Mouse (Mus musculus) forebrain, postnatal 0 days (tissue): ENCODE data around the gene Zfp319. TPM values are rescaled to one million over a fixed set of nuclear protein-coding genes. Genes with fewer than 3 reads are reported as not detected.
"Not testable (repeated sequence)": the region's sequence is repeated elsewhere in the genome, so short reads cannot be mapped to it uniquely, and the experiment has no call there.

Source experiments
- ATAC-seq: fragments of 200-750 bp; cut with Nextera tagmentation; 2 replicates; pipeline ENCODE4 v1.8.0; 2017; ENCODE audit warnings: mild to moderate bottlenecking, moderate library complexity
- DNase-seq: peaks from one replicate; pipeline ENCODE4 v3.0.0-alpha.2; 2015
- H3K27ac ChIP-seq: fragments of 300-500 bp; sonication (generic); 2 replicates; pipeline ENCODE4 v1.5.1; 2014; ENCODE audit warnings: low read depth, mild to moderate bottlenecking, antibody characterized with exemption, low read length, moderate library complexity, mixed read lengths
- H3K27me3 ChIP-seq: fragments of 300-500 bp; sonication (generic); 2 replicates; pipeline ENCODE4 v1.6.1; 2014; ENCODE audit warnings: mild to moderate bottlenecking, low read length, mixed read lengths; ENCODE audit not compliant: insufficient read depth
- H3K36me3 ChIP-seq: fragments of 300-500 bp; sonication (generic); 2 replicates; pipeline ENCODE4 v1.6.1; 2014; ENCODE audit warnings: mild to moderate bottlenecking, moderate library complexity; ENCODE audit not compliant: insufficient read depth
- H3K4me1 ChIP-seq: fragments of 300-500 bp; sonication (generic); 2 replicates; pipeline ENCODE4 v1.6.1; 2014; ENCODE audit warnings: antibody characterized with exemption; ENCODE audit not compliant: insufficient read depth
- H3K4me2 ChIP-seq: fragments of 300-500 bp; sonication (generic); 2 replicates; pipeline ENCODE4 v1.6.1; 2014; ENCODE audit warnings: low read depth, mild to moderate bottlenecking, moderate library complexity
- H3K4me3 ChIP-seq: fragments of 300-500 bp; sonication (generic); 2 replicates; pipeline ENCODE4 v1.5.1; 2014; ENCODE audit warnings: low read depth, low read length, mixed read lengths
- H3K9ac ChIP-seq: fragments of 300-500 bp; sonication (generic); 2 replicates; pipeline ENCODE4 v1.6.1; 2014; ENCODE audit warnings: mild to moderate bottlenecking
- H3K9me3 ChIP-seq: fragments of 300-500 bp; sonication (generic); 2 replicates; pipeline ENCODE4 v1.6.1; 2016; ENCODE audit warnings: low read length
- CTCF ChIP-seq: sonication (generic); IDR thresholded peaks from 2 replicates; pipeline ENCODE4 v1.5.1; 2016; ENCODE audit warnings: antibody characterized with exemption, control low read depth, low read depth
- WGBS: fragments of 180-500 bp; shearing (Covaris S2); extraction: QIAGEN DNeasy Blood & Tissue Kit; methylation state at CpG from one replicate; pipeline ENCODE4 v1.1.7; 2014; 5-methylcytosine and 5-hydroxymethylcytosine counted together
- polyA plus RNA-seq: library from polyadenylated mRNA; unstranded; fragments of >200 nt; fragmentation: Nextera tagmentation; extraction: Ambion mirVana; gene quantifications from 2 replicates; pipeline ENCODE4 v1.2.1, GENCODE M21; 2015
- total RNA-seq: library from RNA; depleted of rRNA; stranded (reverse); fragments of >200 nt; gene quantifications from 2 replicates; pipeline ENCODE4 v1.2.3, GENCODE M21; 2014; rRNA removed

Zfp319 gene
- total RNA-seq = 11.8 and 15.7 TPM in 2 replicates
- 10.7 and 13.4 TPM in 2 replicates for polyA plus RNA-seq

DNA sequence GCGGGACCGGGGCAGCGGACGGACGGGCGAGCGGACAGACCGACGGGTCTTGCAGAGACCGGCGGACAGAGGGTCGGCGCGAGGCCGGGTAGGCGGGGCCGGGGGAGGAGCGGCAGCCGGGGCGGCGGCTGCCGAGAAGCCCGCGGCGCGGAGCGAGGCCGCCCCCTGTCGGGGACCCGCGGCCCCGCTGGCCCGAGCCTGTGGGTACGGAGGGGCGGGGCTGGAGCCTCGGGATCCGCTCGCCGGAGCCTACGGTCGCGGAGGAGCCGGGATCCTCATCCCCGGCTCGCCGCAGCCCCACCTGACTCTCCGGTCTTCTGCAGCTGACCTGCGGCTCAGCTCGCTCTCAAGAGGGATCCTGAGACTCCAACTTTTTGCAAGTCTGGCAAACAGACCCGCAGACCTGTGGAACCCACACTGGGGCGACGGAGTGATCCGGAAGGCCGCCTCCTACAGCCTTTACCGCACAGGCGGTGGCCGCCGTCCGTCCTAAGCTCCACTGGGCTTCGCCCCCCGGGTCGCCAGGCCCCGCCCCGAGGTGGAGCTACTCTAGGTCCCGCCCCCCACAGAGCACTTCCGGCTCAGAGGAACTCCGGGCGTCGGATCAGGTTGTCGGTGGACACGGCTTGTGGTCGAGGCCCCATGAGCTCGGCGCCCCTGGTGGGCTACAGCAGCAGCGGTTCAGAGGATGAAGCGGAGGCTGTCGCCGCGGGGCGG is at the start of gene Zfp319, which contains the start of gene Usb1:
Zfp319 (minus strand) TSS at position 231 of the 717 bp plus-strand sequence.
Usb1 (plus strand) TSS at position 565 of the 717 bp plus-strand sequence.
- 2% methylated on average over 67 of the region's 80 CpGs for WGBS
- H3K4me3 ChIP-seq = peak within 1 kb of the TSS; percentile 70
- H3K9me3 ChIP-seq = no peaks in the 10 kb centered on the region
- TF ChIP-seq CTCF = peak; percentile 75
- peaks cover 4% of the 10 kb centered on the region; the same call in 1 of the 2 replicates for H3K4me1 ChIP-seq
- peaks cover 36% of the 10 kb centered on the region for H3K36me3 ChIP-seq
- ATAC-seq (peak; percentile 93), DNase-seq (peak; percentile 93)
- H3K4me2 ChIP-seq = peak within 1 kb of the TSS; percentile 73
- H3K27ac ChIP-seq = peak within 1 kb of the TSS; percentile 95
- no peaks in the 10 kb centered on the region for H3K27me3 ChIP-seq
- H3K9ac ChIP-seq = peak within 1 kb of the TSS; percentile 98

DNA sequence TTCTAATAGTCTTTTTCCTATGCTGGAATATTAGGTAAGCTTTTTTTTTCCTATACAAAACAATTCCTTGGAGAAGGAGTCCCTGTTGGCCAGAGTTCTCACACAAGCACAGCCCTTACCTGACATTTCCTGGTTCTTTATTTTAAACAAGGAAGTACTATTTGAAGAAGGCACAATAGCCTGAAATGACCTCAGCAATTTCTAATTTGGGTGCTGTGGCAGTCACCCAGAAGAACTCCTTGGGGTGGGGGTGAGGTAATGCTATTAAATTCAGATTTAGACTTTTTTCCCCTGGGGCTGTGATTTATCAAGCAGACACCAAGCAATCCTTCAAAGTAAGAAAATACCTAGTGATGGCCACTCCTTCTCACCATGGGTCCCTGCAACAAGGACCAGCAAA is 49.2 kb upstream of the Zfp319 start:
- TF ChIP-seq CTCF = no peak
- Histone ChIP-seq H3K4me1 (no peaks in the 10 kb centered on the region), H3K27ac (no peak overlapping the region), H3K9me3 (peaks cover 3% of the 10 kb centered on the region; the same call in 1 of the 2 replicates), H3K4me2 (no peak overlapping the region), H3K27me3 (no peaks in the 10 kb centered on the region), H3K9ac (no peak overlapping the region), H3K4me3 (no peak overlapping the region), H3K36me3 (no peaks in the 10 kb centered on the region)
- no peak for ATAC-seq
- no peak for DNase-seq

DNA sequence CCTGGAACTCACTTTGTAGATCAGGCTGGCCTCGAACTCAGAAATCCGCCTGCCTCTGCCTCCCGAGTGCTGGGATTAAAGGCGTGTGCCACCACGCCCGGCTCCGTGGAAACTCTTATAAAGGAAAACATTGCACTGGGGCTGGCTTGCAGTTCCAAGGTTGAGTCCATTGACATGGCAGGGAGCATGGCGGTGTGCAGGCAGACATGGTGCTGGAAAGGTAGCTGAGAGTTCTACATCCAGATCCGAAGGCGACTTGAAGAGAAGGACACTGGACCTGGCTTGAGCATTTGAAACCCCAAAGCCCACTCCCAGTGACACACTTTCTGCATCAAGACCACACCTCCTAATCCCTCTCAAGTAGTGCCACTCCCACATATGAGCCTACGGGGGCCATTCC is 47.2 kb upstream of the Zfp319 start:
- H3K4me3 ChIP-seq, H3K27ac ChIP-seq, ATAC-seq, H3K36me3 ChIP-seq, H3K4me2 ChIP-seq, H3K9ac ChIP-seq, H3K9me3 ChIP-seq, H3K4me1 ChIP-seq, H3K27me3 ChIP-seq, DNase-seq: not testable (repeated sequence)
- 97% methylated on average over 11 of the region's 11 CpGs for WGBS

DNA sequence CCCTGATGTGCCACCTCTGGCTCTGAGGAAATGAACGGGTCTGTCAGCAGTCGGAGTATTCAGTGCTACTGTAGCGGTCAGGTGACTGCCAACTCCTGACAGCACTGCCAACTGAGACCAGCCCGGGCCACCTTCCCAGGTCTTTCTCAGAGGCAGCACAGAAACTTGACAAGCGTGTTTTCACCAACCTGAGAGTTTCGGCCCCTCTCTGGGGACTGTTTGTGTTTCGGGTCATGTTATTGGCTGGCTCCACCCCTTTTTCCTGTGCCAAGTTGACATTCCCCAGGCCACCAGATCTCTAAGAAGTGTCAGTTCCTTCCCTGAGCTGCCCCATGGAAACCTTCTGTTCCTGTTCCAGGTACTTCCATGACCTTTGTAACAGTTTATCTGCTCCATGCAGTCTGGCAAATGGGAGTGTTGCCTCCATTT is 46.1 kb upstream of the Zfp319 start:
- Histone ChIP-seq H3K4me1 (no peaks in the 10 kb centered on the region), H3K4me3 (no peak overlapping the region), H3K9ac (no peak overlapping the region), H3K4me2 (no peak overlapping the region), H3K9me3 (no peaks in the 10 kb centered on the region), H3K27ac (no peak overlapping the region), H3K27me3 (no peaks in the 10 kb centered on the region), H3K36me3 (no peaks in the 10 kb centered on the region)
- WGBS = 50% methylated on average over 7 of the region's 7 CpGs
- DNase-seq (no peak), ATAC-seq (no peak)
- TF ChIP-seq CTCF = no peak

DNA sequence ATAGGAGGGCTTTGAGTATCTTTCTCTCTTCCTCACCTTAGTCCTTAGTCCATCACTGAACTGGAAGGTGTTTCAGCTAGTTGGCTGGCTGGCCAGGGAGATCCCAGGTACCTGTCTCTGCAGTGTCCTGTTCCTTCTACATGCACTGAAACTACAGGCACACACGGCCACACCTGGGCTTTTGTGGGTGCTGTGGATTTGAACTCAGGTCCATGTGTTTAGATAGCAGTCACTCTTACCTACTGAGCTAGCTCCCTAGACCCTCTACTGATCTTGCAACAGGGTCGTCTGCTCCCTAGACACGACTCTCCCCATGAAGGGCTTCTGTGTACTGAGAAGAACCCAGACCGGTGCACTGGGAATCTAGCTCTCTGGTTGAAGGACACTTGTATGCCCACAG is 45.4 kb upstream of the Zfp319 start:
- Histone ChIP-seq H3K4me2 (no peak overlapping the region), H3K4me1 (no peaks in the 10 kb centered on the region), H3K9me3 (no peaks in the 10 kb centered on the region), H3K9ac (no peak overlapping the region), H3K27ac (no peak overlapping the region), H3K36me3 (no peaks in the 10 kb centered on the region), H3K27me3 (no peaks in the 10 kb centered on the region), H3K4me3 (no peak overlapping the region)
- no peak for DNase-seq
- WGBS = 92% methylated on average over 4 of the region's 4 CpGs
- no peak for TF ChIP-seq CTCF
- ATAC-seq = no peak

DNA sequence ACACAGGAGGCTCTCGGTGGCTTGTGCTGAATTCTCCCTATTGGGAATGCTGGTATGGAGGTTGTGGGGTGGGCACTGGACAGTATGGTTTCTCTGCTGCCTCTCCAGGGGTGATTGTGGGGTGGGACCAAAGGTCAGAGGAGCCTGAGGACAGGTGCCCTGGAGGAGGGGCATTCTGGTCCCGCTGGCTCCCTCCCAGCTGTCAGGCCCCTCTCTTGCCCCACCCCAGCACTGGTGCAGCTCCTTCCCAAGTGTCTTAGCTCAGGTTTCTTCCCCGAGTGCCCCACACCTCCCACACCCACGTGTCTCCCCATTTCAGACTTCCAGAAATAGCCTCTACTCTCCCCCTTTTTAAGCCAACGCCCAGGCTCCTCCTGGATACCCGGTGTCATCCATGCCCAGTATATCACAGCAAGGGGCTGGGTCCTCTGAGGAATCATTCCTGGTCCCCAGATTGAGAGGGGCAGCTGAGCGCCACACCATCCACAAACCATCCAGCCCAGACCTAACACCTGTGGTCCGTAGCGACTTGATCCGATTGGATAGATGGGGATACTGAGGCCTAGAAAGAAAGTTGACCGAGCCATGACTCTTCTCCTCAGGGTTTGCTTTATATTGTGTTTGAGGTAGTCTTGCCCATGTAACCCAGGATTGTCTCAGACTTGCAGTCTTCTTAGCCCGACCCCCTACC is 44.7 kb upstream of the Zfp319 start:
- 85% methylated on average over 12 of the region's 12 CpGs for WGBS
- TF ChIP-seq CTCF = no peak
- Histone ChIP-seq H3K9me3 (no peaks in the 10 kb centered on the region), H3K36me3 (0 out of 2 replicates have a peak, but pooled peaks cover 5% of the 10 kb centered on the region), H3K4me2 (no peak overlapping the region), H3K4me1 (no peaks in the 10 kb centered on the region), H3K27ac (no peak overlapping the region), H3K4me3 (no peak overlapping the region), H3K27me3 (no peaks in the 10 kb centered on the region), H3K9ac (no peak overlapping the region)
- DNase-seq (no peak), ATAC-seq (no peak)

DNA sequence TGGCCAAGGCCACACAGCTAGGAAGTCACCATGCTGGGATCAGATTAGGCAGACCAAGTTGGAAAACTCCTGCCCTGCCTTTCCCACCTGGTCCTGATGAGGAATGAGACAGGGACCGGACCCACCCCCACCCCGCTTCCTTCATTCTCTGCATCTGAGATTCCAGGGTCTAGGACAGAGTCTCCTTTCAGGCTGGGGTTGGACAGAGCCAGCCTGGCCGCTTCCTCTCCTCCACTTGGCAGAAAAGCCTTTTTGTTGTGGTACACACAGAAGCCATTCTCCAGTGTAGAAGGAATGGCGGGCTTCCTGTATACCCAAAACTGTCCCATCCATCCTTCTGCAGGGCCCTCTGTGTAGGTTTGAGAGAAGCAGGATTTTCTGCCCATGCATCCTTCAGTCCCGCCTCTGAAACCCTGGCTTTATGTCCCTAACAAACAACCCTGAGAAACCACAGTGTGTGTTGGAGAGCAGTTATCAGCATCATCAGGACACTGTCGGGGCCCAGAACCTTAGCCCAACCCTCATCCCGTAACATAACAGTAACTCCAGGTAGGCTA is 43.7 kb upstream of the Zfp319 start:
- ATAC-seq (peak; percentile 63), DNase-seq (no peak)
- Histone ChIP-seq H3K9me3 (no peaks in the 10 kb centered on the region), H3K27me3 (no peaks in the 10 kb centered on the region), H3K4me1 (no peaks in the 10 kb centered on the region), H3K36me3 (peaks cover 10% of the 10 kb centered on the region; the same call in 1 of the 2 replicates), H3K4me2 (no peak overlapping the region), H3K4me3 (no peak overlapping the region), H3K27ac (no peak overlapping the region), H3K9ac (no peak overlapping the region)
- no peak for TF ChIP-seq CTCF
- WGBS = 81% methylated on average over 7 of the region's 7 CpGs
